Comparison of ENCODE assay signal across 8 mouse cellular contexts in genomic region chr2:178244866-178245265, GRCm38 (mm10).
"Had no signal": no experiment of that assay in that cellular context is flagged by ENCODE, and none has a peak within 500 bp of the region (broad histone marks: within the 10 kb centered on the region; RNA-seq: fewer than 3 reads in every experiment).

No protein-coding gene starts in this region.

- DNase-seq: kidney, adult 2 months; kidney, postnatal 36 days; left cerebral cortex, postnatal 4 days; lung, adult 18-20 months; midbrain, embryonic 14.5 days; right cerebral cortex, adult 18-20 months; right cerebral cortex, postnatal 25 days; thymus, postnatal 14 days had no signal
